Mouse (Mus musculus): ENCODE results near the gene Sgsm1. TPM values are rescaled to one million over a fixed set of nuclear protein-coding genes. Genes with fewer than 3 reads are reported as not detected.
A peak's percentile ranks its signal among the peaks of the same experiment; 100 is the strongest.

Gene Sgsm1
- polyA plus RNA-seq (2015; fragmentation: Nextera tagmentation; extraction: Ambion mirVana): 1.6 and 2.0 TPM in 2 replicates

- Histone ChIP-seq H3K9ac (ENCODE audit: low read depth, low read length) (no peak within 1 kb of the TSS), H3K27me3 (ENCODE audit: control insufficient read depth, insufficient read depth, low read depth, low read length) (peaks cover 20% of the 10 kb centered on the region), H3K9me3 (replicated peaks; ENCODE audit: control insufficient read depth, low read length) (no peaks in the 10 kb centered on the region), H3K4me1 (ENCODE audit: control insufficient read depth, low read depth, low read length) (no peaks in the 10 kb centered on the region), H3K4me2 (ENCODE audit: low read depth, low read length) (peak within 1 kb of the TSS; percentile 48), H3K27ac (ENCODE audit: low read length) (no peak within 1 kb of the TSS), H3K36me3 (ENCODE audit: control insufficient read depth, insufficient read depth) (no peaks in the 10 kb centered on the region), H3K4me3 (ENCODE audit: low read depth, low read length) (peak within 1 kb of the TSS; percentile 32)
- WGBS (ENCODE audit: insufficient replicate concordance): 4% methylated on average over 53 of the region's 53 CpGs
- peak; percentile 64; the same call in 1 of the 2 replicates for ATAC-seq (ENCODE audit: low read depth)
Measured at GRCm38 (mm10) chr5:113310377-113311003, at the start of gene Sgsm1. Gene Sgsm1, minus strand, starts transcription at chr5:113310786.

- no peak for ATAC-seq (ENCODE audit: low read depth)
- H3K4me2 ChIP-seq (ENCODE audit: low read depth, low read length): no peak overlapping the region
- H3K27ac ChIP-seq (ENCODE audit: low read length): no peak overlapping the region
- no peaks in the 10 kb centered on the region for H3K27me3 ChIP-seq (ENCODE audit: control insufficient read depth, insufficient read depth, low read depth, low read length)
- H3K36me3 ChIP-seq (ENCODE audit: control insufficient read depth, insufficient read depth): no peaks in the 10 kb centered on the region
- no peaks in the 10 kb centered on the region for H3K9me3 ChIP-seq (replicated peaks; ENCODE audit: control insufficient read depth, low read length)
- no peaks in the 10 kb centered on the region for H3K4me1 ChIP-seq (ENCODE audit: control insufficient read depth, low read depth, low read length)
- H3K4me3 ChIP-seq (ENCODE audit: low read depth, low read length): no peak overlapping the region
- no peak overlapping the region for H3K9ac ChIP-seq (ENCODE audit: low read depth, low read length)
- WGBS (ENCODE audit: insufficient replicate concordance): 6% methylated on average over 11 of the region's 11 CpGs
Measured at GRCm38 (mm10) chr5:113358833-113359232, 48.2 kb upstream of the Sgsm1 start.

DNA sequence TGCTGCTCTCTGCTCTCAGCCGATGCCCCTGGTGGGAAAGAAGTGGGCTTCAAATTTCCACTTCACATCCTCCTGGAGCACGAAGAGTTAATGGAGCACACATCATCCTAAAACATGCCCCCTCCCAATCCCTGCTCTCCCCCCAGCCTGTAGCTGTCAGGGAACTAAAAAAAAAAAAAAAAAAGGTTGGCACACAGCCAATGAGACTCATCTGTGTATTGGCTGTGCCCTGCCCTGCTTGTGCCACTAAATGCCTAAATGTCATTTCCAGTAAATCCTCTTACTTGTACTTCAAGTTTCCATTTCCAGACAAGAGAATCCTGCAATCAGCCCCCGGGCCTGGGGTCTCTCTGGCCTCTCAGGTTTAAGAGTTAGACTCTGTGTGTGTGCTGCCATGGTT lies 47.1 kb upstream of the Sgsm1 start:
- no peaks in the 10 kb centered on the region for H3K9me3 ChIP-seq (replicated peaks; ENCODE audit: control insufficient read depth, low read length)
- H3K4me3 ChIP-seq (ENCODE audit: low read depth, low read length): no peak overlapping the region
- H3K9ac ChIP-seq (ENCODE audit: low read depth, low read length): no peak overlapping the region
- H3K36me3 ChIP-seq (ENCODE audit: control insufficient read depth, insufficient read depth): no peaks in the 10 kb centered on the region
- H3K27me3 ChIP-seq (ENCODE audit: control insufficient read depth, insufficient read depth, low read depth, low read length): no peaks in the 10 kb centered on the region
- no peaks in the 10 kb centered on the region for H3K4me1 ChIP-seq (ENCODE audit: control insufficient read depth, low read depth, low read length)
- H3K4me2 ChIP-seq (ENCODE audit: low read depth, low read length): no peak overlapping the region
- WGBS (ENCODE audit: insufficient replicate concordance): 39% methylated on average over 3 of the region's 3 CpGs
- H3K27ac ChIP-seq (ENCODE audit: low read length): no peak overlapping the region
- ATAC-seq (ENCODE audit: low read depth): no peak

GRCm38 (mm10) chr5:113357186-113357585 lies 46.6 kb upstream of the Sgsm1 start, which contains the start of gene Aym1:
Gene Aym1, plus strand, starts transcription at chr5:113357294.
- Histone ChIP-seq H3K36me3 (ENCODE audit: control insufficient read depth, insufficient read depth) (no peaks in the 10 kb centered on the region), H3K9ac (ENCODE audit: low read depth, low read length) (no peak within 1 kb of the TSS), H3K9me3 (replicated peaks; ENCODE audit: control insufficient read depth, low read length) (no peaks in the 10 kb centered on the region), H3K4me2 (ENCODE audit: low read depth, low read length) (no peak within 1 kb of the TSS), H3K27me3 (ENCODE audit: control insufficient read depth, insufficient read depth, low read depth, low read length) (no peaks in the 10 kb centered on the region), H3K4me1 (ENCODE audit: control insufficient read depth, low read depth, low read length) (no peaks in the 10 kb centered on the region), H3K4me3 (ENCODE audit: low read depth, low read length) (no peak within 1 kb of the TSS), H3K27ac (ENCODE audit: low read length) (no peak within 1 kb of the TSS)
- ATAC-seq (ENCODE audit: low read depth): no peak
- WGBS (ENCODE audit: insufficient replicate concordance): 44% methylated on average over 3 of the region's 6 CpGs

DNA sequence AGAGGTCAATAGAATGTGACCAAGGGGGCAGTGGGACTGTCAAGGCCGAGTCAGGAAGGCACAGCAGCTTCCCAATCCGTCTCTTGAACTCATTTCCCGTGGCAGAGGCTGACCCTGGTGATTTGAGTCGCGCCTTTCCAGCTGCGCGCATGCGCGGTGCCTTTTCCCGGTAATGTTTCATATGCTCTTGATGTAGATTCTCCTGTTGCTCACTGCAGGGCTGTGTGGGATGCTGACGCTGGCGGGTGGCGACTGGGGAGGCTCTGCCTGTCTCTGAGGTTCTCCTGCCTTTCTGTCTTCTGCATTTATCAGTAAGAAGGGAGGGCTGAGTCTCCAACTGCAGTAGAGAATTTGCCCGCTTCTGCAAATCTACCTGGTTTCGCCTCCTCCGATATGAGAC lies 43.7 kb upstream of the Sgsm1 start:
- Histone ChIP-seq H3K9me3 (replicated peaks; ENCODE audit: control insufficient read depth, low read length) (no peaks in the 10 kb centered on the region), H3K36me3 (ENCODE audit: control insufficient read depth, insufficient read depth) (no peaks in the 10 kb centered on the region), H3K4me2 (ENCODE audit: low read depth, low read length) (no peak overlapping the region), H3K4me3 (ENCODE audit: low read depth, low read length) (no peak overlapping the region), H3K9ac (ENCODE audit: low read depth, low read length) (no peak overlapping the region), H3K4me1 (ENCODE audit: control insufficient read depth, low read depth, low read length) (no peaks in the 10 kb centered on the region), H3K27me3 (ENCODE audit: control insufficient read depth, insufficient read depth, low read depth, low read length) (no peaks in the 10 kb centered on the region; the same call in 1 of the 2 replicates), H3K27ac (ENCODE audit: low read length) (no peak overlapping the region)
- WGBS (ENCODE audit: insufficient replicate concordance): 41% methylated on average over 16 of the region's 16 CpGs
- no peak for ATAC-seq (ENCODE audit: low read depth)

- peaks cover 9% of the 10 kb centered on the region for H3K27me3 ChIP-seq (ENCODE audit: control insufficient read depth, insufficient read depth, low read depth, low read length)
- ATAC-seq (ENCODE audit: low read depth): no peak
- WGBS (ENCODE audit: insufficient replicate concordance): 60% methylated on average over 6 of the region's 6 CpGs
Measured at GRCm38 (mm10) chr5:113352636-113353035, 42.0 kb upstream of the Sgsm1 start.

DNA sequence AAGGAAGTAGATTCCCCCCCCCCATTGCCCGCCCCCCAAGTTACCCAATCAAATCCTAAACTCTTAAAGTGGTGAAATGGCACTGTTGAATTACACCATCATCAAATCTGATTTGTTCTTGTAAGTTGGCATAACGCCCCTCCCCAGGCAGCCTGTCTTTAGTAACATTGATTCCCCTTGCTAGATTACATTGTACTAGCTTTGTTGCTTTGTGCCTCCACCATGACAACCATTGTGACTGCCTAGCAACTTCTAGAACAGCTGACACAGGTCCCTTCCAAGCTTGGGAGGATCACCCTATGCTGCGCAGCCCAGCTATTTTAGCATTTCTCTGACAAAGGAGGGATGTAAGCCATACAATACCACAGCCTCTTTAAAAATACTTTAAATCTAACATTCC lies 41.2 kb upstream of the Sgsm1 start:
- Histone ChIP-seq H3K9me3 (replicated peaks; ENCODE audit: control insufficient read depth, low read length) (no peaks in the 10 kb centered on the region), H3K9ac (ENCODE audit: low read depth, low read length) (no peak overlapping the region), H3K4me1 (ENCODE audit: control insufficient read depth, low read depth, low read length) (no peaks in the 10 kb centered on the region), H3K36me3 (ENCODE audit: control insufficient read depth, insufficient read depth) (no peaks in the 10 kb centered on the region), H3K4me3 (ENCODE audit: low read depth, low read length) (no peak overlapping the region), H3K27ac (ENCODE audit: low read length) (no peak overlapping the region), H3K27me3 (ENCODE audit: control insufficient read depth, insufficient read depth, low read depth, low read length) (peaks cover 13% of the 10 kb centered on the region), H3K4me2 (ENCODE audit: low read depth, low read length) (no peak overlapping the region)
- no peak for ATAC-seq (ENCODE audit: low read depth)
- WGBS (ENCODE audit: insufficient replicate concordance): 61% methylated on average over 3 of the region's 3 CpGs

More at GRCm38 (mm10) chr5:113352636-113353035, 42.0 kb upstream of the Sgsm1 start:
- Histone ChIP-seq H3K36me3 (ENCODE audit: control insufficient read depth, insufficient read depth) (no peaks in the 10 kb centered on the region), H3K9ac (ENCODE audit: low read depth, low read length) (no peak overlapping the region), H3K4me1 (ENCODE audit: control insufficient read depth, low read depth, low read length) (no peaks in the 10 kb centered on the region), H3K4me3 (ENCODE audit: low read depth, low read length) (no peak overlapping the region), H3K4me2 (ENCODE audit: low read depth, low read length) (no peak overlapping the region), H3K9me3 (replicated peaks; ENCODE audit: control insufficient read depth, low read length) (no peaks in the 10 kb centered on the region), H3K27ac (ENCODE audit: low read length) (no peak overlapping the region)

- Histone ChIP-seq H3K9me3 (replicated peaks; ENCODE audit: control insufficient read depth, low read length) (no peaks in the 10 kb centered on the region), H3K4me1 (ENCODE audit: control insufficient read depth, low read depth, low read length) (no peaks in the 10 kb centered on the region), H3K9ac (ENCODE audit: low read depth, low read length) (no peak overlapping the region), H3K27ac (ENCODE audit: low read length) (no peak overlapping the region), H3K4me2 (ENCODE audit: low read depth, low read length) (no peak overlapping the region), H3K4me3 (ENCODE audit: low read depth, low read length) (no peak overlapping the region), H3K27me3 (ENCODE audit: control insufficient read depth, insufficient read depth, low read depth, low read length) (peaks cover 27% of the 10 kb centered on the region), H3K36me3 (ENCODE audit: control insufficient read depth, insufficient read depth) (no peaks in the 10 kb centered on the region)
- no peak for ATAC-seq (ENCODE audit: low read depth)
- WGBS (ENCODE audit: insufficient replicate concordance): 29% methylated on average over 7 of the region's 7 CpGs
Measured at GRCm38 (mm10) chr5:113349810-113350209, 39.2 kb upstream of the Sgsm1 start.

DNA sequence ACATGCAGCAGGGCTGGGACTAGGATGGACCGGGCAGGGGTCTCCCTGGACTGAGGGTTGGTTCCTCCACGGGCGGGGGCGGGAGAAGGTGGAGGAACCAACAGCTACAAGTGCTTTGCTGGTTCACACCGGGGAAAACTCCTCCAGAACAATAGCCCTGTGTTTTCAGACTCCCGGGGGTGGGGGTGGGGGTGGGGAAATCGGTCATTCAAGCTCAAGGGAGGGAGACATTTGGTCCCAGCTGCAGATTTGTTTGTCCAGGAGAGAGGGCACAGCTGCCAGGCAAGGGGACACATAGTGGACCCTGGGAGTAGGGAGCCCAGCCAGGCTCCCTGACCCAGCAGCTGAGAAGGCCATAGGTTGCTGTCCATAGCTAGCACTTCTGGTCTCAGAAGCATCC lies 38.6 kb upstream of the Sgsm1 start:
- Histone ChIP-seq H3K27me3 (ENCODE audit: control insufficient read depth, insufficient read depth, low read depth, low read length) (peaks cover 32% of the 10 kb centered on the region), H3K4me1 (ENCODE audit: control insufficient read depth, low read depth, low read length) (no peaks in the 10 kb centered on the region), H3K9me3 (replicated peaks; ENCODE audit: control insufficient read depth, low read length) (no peaks in the 10 kb centered on the region), H3K9ac (ENCODE audit: low read depth, low read length) (no peak overlapping the region), H3K36me3 (ENCODE audit: control insufficient read depth, insufficient read depth) (no peaks in the 10 kb centered on the region), H3K4me3 (ENCODE audit: low read depth, low read length) (no peak overlapping the region), H3K4me2 (ENCODE audit: low read depth, low read length) (no peak overlapping the region), H3K27ac (ENCODE audit: low read length) (no peak overlapping the region)
- ATAC-seq (ENCODE audit: low read depth): no peak
- 11% methylated on average over 7 of the region's 7 CpGs for WGBS (ENCODE audit: insufficient replicate concordance)
